Mouse (Mus musculus): ENCODE results near the gene Tldc2.

Tldc2 gene

GRCm38 (mm10) chr2:157086796-157087195 lies at the start of gene Tldc2:
Gene Tldc2, plus strand, starts transcription at chr2:157087055.
- no peak for DNase-seq

DNA sequence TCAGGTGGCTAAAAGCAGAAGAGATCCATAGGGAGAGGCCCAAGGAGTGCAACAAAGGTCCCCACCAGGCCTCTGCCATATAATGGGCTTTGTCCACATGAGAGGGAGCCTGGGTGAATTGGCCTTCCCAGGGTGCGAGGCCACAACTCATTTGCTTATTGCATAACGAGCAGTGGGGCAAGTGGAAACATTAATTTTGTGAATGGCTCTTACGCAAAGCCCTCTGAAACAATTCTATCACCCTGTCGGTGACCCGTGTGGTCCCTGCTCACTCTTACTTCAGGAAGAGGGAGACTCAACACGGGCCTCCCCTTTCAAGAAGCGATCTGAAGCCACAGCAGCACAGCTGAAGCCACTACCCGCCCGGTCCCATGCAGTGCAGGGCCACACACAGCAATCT lies 49.6 kb upstream of the Tldc2 start:
- DNase-seq = peak in 1 of 2 experiments; percentile 27

GRCm38 (mm10) chr2:157039900-157040648 lies 46.8 kb upstream of the Tldc2 start:
- DNase-seq = peak in 1 of 2 experiments; percentile 55

DNA sequence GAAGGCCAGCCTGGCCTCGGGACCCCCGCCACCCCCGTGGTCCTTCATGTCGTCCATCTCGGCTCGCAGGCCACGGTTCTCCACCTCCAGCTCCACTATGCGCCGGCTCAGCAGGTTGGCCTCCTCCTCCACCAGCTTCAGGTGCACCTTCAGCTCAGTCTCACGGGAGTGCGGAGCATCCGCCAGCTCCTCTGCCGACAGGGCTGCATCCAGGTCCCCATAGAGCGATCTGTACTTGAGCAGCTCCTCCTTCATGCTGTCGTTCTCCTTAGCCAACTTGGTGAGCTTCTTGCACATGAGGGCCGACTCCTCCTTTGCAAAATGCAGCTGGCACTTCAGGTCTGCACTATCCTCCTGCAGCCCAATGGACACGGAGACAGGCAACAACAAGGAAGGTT lies 46.2 kb upstream of the Tldc2 start:
- no peak for DNase-seq

GRCm38 (mm10) chr2:157041421-157041820 lies 45.4 kb upstream of the Tldc2 start:
- no peak for DNase-seq

DNA sequence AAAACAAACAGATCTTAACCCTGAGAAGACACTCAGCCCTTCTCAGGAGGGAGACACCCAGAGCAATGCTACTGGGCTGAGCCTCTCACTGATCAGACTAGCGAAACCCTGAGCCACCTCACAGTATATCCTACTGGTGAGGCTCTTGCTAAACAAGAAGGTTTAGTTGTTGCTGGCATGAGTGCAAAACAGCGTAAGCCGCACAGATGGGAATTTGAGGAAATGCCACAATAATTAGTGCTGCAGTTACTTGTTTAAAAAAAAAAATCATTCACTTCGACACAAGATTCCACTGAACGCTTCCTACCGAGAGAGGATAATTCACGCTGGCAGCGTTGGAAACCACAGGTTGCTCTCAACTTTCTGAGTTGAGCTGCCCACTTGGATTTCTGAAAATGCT lies 43.3 kb upstream of the Tldc2 start:
- DNase-seq = no peak

DNA sequence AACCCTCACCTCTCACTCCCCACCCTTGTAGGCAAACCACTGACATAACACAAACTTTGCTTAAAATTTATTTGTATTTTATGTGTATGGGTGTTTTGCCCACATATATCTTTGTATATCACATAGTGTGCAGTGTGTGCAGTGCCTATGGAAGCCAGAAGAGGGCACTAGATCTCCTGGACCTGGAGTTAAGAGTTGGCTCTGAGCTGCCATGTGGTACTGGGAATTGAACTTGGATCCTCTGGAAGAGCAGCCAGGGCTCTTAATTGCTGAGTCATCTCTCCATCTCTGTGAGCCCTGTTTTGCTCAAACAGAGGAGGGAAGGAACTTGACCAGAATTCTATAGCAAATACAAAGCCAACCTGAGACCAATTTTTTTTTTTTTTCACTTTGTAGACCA lies 42.9 kb upstream of the Tldc2 start:
- no peak for DNase-seq

DNA sequence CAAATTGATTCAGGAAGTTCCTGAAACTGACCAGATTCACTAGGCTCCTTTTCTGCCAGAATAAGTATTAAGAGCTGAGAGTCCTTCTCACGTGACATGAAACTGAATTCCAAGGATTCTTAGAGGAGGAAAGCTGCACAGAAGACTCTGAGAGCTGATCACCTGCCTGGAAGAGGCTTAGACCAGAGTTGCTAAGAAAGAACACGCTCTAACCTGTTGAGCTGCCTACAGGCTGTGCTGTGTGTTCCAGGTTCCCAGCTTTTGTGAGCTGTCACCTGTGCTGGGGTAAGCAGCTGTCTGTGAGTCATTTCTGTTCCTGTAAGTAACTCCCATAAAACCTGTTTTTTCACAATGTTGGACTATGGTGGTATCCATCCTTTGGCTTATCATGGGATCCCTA lies 40.9 kb upstream of the Tldc2 start:
- DNase-seq = no peak

DNA sequence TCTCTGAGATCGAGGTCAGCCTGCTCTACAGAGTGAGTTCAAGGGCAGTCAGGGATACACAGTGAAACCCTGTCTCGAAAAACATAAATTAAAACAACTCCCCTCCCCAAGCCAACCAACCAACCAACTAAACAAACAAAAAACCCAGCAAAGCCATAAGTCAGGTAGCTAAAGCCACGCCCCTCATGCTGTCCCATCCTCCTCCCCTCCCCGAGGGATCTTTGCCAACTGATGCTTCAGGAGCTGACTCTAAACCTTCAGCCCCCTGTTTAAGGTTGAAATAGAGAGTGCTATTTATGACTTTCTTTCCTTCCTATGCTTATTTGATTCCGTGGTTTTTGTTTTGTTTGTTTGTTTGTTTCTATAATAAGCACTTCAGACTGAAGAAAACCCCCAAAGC lies 39.9 kb upstream of the Tldc2 start:
- DNase-seq = no peak

- no peak for DNase-seq
These were observed 38.3 kb upstream of the Tldc2 start for GRCm38 (mm10) chr2:157048395-157049181.

DNA sequence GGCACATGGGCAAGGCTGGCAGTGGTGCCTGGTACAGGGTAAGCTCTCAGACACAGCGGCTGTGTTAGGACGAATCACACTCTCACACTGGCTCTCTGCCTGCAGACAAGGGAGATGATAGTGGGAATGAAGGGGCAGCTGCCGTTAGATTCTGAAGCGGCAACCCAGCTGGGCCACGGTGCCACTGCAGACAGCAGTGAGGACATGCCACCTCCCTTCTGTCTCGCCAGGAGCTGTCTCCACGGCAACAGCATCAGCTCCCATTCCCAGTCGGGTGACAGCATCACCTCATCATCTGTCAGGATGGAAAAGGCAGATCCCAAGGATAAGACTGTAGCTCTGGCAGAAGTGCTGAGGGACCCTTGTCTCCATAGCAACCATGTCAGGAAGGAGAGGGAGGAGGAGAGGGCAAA lies 37.0 kb upstream of the Tldc2 start:
- no peak for DNase-seq

- peak in 1 of 2 experiments; percentile 2 for DNase-seq
These were observed 34.4 kb upstream of the Tldc2 start for GRCm38 (mm10) chr2:157052448-157052847.

GRCm38 (mm10) chr2:157053124-157053523 lies 33.7 kb upstream of the Tldc2 start:
- peak in 1 of 2 experiments; percentile 2 for DNase-seq

DNA sequence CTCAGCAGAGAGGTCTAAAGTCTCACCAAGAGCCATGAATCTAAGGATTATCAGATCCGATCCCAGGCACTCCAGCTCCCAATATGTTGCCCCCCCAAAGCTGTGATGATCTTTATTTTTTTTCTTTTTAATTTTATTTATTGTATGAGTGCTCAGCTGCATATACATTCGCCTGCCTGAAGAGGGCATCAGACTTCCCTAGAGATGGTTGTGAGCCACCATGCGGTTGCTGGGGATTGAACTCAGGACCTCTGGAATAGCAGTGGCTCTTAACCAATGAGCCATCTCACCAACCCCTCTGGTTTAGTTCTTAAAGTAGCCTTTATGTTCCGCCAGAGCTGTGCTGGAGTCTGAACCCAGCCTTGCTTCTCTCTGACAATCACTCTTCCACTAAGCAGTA lies 33.1 kb upstream of the Tldc2 start:
- DNase-seq = peak in 1 of 2 experiments; percentile 4

GRCm38 (mm10) chr2:157054297-157054696 lies 32.6 kb upstream of the Tldc2 start:
- DNase-seq = peak; percentile 65 to 78

GRCm38 (mm10) chr2:157054816-157055215 lies 32.0 kb upstream of the Tldc2 start:
- peak; percentile 40 to 59 for DNase-seq

DNA sequence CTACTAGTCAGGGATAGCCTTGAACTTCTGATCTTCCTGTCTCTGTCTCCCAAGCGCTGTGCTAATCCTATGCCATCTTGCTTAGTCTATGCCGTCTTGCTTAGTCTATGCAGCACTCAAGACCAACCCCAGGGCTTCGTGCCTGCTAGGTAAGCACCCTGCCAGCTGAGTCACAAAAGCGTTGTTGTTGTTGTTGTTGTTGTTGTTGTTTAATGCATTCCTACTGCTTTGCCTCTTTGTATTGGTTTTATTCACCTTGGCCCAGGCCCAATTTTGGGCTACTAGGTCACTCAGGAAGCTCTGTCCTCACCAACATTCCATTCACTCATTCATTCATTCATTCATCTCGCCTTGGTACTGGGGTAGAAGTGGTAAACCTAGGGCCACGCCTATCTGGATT lies 31.1 kb upstream of the Tldc2 start:
- peak in 1 of 2 experiments; percentile 2 for DNase-seq

DNA sequence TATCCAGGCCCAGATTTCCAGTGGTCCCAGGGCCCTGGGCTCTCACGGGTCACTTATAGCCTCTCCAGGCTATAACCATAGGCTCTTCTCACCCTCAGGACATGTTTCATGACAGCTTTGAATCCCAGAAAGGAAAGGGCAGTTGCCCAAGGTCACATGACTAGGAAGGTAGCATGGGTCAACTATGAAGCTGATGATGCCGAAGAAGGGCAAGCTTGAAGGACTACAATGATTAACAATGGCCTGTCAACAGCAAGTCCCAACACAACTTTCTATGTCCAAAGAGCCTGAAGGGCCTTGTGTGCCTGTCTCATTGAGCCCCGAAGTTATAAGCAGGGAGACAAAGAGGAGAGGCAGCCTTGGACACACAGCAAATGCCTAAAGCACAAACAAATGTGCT lies 29.7 kb upstream of the Tldc2 start:
- no peak for DNase-seq

- DNase-seq = no peak
These were observed 29.1 kb upstream of the Tldc2 start for GRCm38 (mm10) chr2:157057758-157058157.

DNA sequence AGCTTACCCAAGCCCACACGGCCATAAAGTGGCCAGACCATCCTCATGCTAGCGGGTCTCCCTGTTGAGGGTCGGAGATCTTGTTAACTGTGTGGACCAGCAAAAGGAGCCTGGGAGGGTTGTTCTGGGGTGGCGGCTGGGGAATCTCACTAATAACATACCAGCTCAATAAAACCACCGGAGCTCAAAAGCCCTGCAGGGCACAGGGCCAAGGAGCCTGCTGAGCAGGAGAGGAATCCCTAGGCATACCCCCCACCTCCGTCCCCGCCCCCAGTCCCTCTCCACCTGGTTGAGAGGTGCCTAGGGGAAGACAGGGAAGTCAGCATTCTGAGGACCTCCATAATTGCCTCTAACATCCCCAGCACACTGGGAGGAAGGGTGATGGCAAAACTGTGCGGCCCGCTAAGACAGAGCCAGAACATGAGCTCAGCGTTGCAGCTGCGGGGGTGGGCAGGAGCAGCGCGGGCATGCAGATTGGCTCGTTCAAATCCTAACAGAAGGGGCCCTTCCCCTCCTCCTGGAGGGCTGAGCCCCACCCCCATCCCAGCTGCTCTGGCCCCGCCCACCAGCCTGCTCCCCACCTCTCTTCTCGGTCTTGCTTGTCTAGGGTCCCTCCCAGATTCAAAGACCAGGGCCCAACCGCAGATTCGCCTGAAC lies 28.4 kb upstream of the Tldc2 start:
- DNase-seq = peak; percentile 55 to 67

GRCm38 (mm10) chr2:157059166-157059565 lies 27.7 kb upstream of the Tldc2 start:
- DNase-seq = no peak

GRCm38 (mm10) chr2:157060037-157060436 lies 26.8 kb upstream of the Tldc2 start:
- no peak for DNase-seq

- DNase-seq = no peak
These were observed 26.1 kb upstream of the Tldc2 start for GRCm38 (mm10) chr2:157060557-157061305.

Measured in lung, adult 18-20 months (tissue).